8 mouse cellular contexts compared by ENCODE assay signal in the genomic region with DNA sequence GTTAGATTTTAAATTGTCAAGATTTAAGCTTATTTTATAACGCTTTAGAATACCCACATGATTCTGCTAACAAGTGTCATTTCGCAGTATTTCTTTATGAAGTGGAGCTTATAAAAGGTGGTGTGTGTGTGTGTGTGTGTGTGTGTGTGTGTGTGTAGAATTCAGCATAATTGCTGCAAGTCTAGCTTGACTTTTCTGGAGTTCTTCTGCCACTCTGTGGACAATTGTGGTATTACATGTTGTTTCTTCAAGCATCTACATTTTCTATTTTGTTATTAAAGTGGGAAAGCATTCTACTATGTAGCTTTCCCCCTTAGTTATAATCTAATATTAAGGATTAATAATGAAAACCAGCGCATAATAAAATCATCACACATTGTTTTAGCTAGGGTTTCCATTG.
DNase-seq lines count a peak whose midpoint lies in the region; ATAC-seq and TF ChIP-seq lines count a peak whose summit lies in the region.

No protein-coding gene starts in this region.

- no peaks in the 10 kb centered on the region for H3K9me3 ChIP-seq in forebrain, postnatal 0 days (ENCODE audit: low read length)
- H3K9me3 ChIP-seq in forebrain, embryonic 16.5 days (ENCODE audit: control insufficient read depth, low read length) = no peaks in the 10 kb centered on the region
- H3K9me3 ChIP-seq in neural tube, embryonic 15.5 days (replicated peaks) = no peaks in the 10 kb centered on the region

- peak; percentile 86 for TF ChIP-seq CTCF in forebrain, postnatal 0 days (IDR thresholded peaks at IDR 0.05; ENCODE audit: low read depth)

- no peak overlapping the region for H3K4me3 ChIP-seq in forebrain, postnatal 0 days (ENCODE audit: low read depth, low read length)
- no peak overlapping the region for H3K4me3 ChIP-seq in forebrain, embryonic 16.5 days (replicated peaks; ENCODE audit: low read length)
- H3K4me3 ChIP-seq in neural tube, embryonic 15.5 days (replicated peaks) = no peak overlapping the region

- no peak for ATAC-seq in forebrain, postnatal 0 days
- ATAC-seq in forebrain, embryonic 16.5 days = no peak
- ATAC-seq in neural tube, embryonic 15.5 days (ENCODE audit: low FRiP score) = no peak

- H3K4me1 ChIP-seq in forebrain, postnatal 0 days (ENCODE audit: insufficient read depth) = peaks cover 46% of the 10 kb centered on the region
- H3K4me1 ChIP-seq in forebrain, embryonic 16.5 days (replicated peaks; ENCODE audit: control insufficient read depth, insufficient read depth, low read length) = peaks cover 47% of the 10 kb centered on the region
- peaks cover 47% of the 10 kb centered on the region for H3K4me1 ChIP-seq in neural tube, embryonic 15.5 days

- WGBS in forebrain, postnatal 0 days = 20% methylated on average over 3 of the region's 3 CpGs
- 21% methylated on average over 3 of the region's 3 CpGs for WGBS in forebrain, embryonic 16.5 days
- 24% methylated on average over 3 of the region's 3 CpGs for WGBS in neural tube, embryonic 15.5 days

- H3K27me3 ChIP-seq in forebrain, postnatal 0 days (ENCODE audit: insufficient read depth, low read length) = no peaks in the 10 kb centered on the region
- H3K27me3 ChIP-seq in forebrain, embryonic 16.5 days (replicated peaks; ENCODE audit: control insufficient read depth, insufficient read depth, low read length) = no peaks in the 10 kb centered on the region
- H3K27me3 ChIP-seq in neural tube, embryonic 15.5 days (replicated peaks) = no peaks in the 10 kb centered on the region

- H3K27ac ChIP-seq in forebrain, postnatal 0 days (ENCODE audit: low read depth, low read length) = 0 out of 2 replicates have a peak overlapping the region, but pooled peaks have one; percentile 62
- H3K27ac ChIP-seq in forebrain, embryonic 16.5 days (ENCODE audit: low read length) = no peak overlapping the region
- H3K27ac ChIP-seq in neural tube, embryonic 15.5 days (replicated peaks) = peak overlapping the region; percentile 86

- no peaks in the 10 kb centered on the region for H3K36me3 ChIP-seq in forebrain, postnatal 0 days (ENCODE audit: insufficient read depth)
- H3K36me3 ChIP-seq in forebrain, embryonic 16.5 days (ENCODE audit: control insufficient read depth, insufficient read depth) = no peaks in the 10 kb centered on the region
- H3K36me3 ChIP-seq in neural tube, embryonic 15.5 days = no peaks in the 10 kb centered on the region

- peak; percentile 92 for DNase-seq in forebrain, postnatal 0 days
- peak; percentile 62 for DNase-seq in ovary, postnatal 14 days (ENCODE audit: low spot score)
- no peak for DNase-seq in ovary, postnatal 36 days (ENCODE audit: low spot score)
- peak; percentile 76 for DNase-seq in embryo, embryonic 11 days
- DNase-seq in kidney, postnatal 10 days = peak; percentile 60
- no peak for DNase-seq in spleen, postnatal 10 days (ENCODE audit: low spot score in 2 of 2)

- no peak overlapping the region for H3K4me2 ChIP-seq in forebrain, postnatal 0 days (ENCODE audit: low read depth)
- no peak overlapping the region for H3K4me2 ChIP-seq in forebrain, embryonic 16.5 days (ENCODE audit: low read length)
- H3K4me2 ChIP-seq in neural tube, embryonic 15.5 days = peak overlapping the region; percentile 1; the same call in 1 of the 2 replicates

- no peak overlapping the region for H3K9ac ChIP-seq in forebrain, postnatal 0 days
- no peak overlapping the region for H3K9ac ChIP-seq in forebrain, embryonic 16.5 days (replicated peaks; ENCODE audit: low read depth, low read length)
- 0 out of 2 replicates have a peak overlapping the region, but pooled peaks have one; percentile 6 for H3K9ac ChIP-seq in neural tube, embryonic 15.5 days (replicated peaks)

Comparison
In these comparisons a context has a peak if more than half of its experiments do, and no peak if none do; other contexts are left out.
1. DNase-seq: peak in forebrain, postnatal 0 days (single experiment), ovary, postnatal 14 days (single experiment), embryo, embryonic 11 days (single experiment) and kidney, postnatal 10 days (single experiment); none in ovary, postnatal 36 days (single experiment) and spleen, postnatal 10 days (0 of 2).